Mouse (Mus musculus) forebrain, embryonic 16.5 days (tissue): Measurements from ENCODE around the gene Cdk2ap2. TPM values are rescaled to one million over a fixed set of nuclear protein-coding genes. Genes with fewer than 3 reads are reported as not detected.
"Not testable (repeated sequence)": the region's sequence is repeated elsewhere in the genome, so short reads cannot be mapped to it uniquely, and the experiment has no call there.

Experiments
- ATAC-seq: fragments of 200-750 bp; cut with Nextera tagmentation; 2 replicates; pipeline ENCODE4 v1.8.0; 2017; ENCODE audit warnings: mild to moderate bottlenecking, moderate library complexity
- H3K27ac ChIP-seq: fragments of 300-500 bp; sonication (generic); 2 replicates; pipeline ENCODE4 v1.5.1; 2014; ENCODE audit warnings: low read length, control low read depth
- H3K27me3 ChIP-seq: fragments of 300-500 bp; sonication (generic); replicated peaks from 2 replicates; pipeline ENCODE4 v1.6.1; 2014; ENCODE audit warnings: low read length; ENCODE audit not compliant: control insufficient read depth, insufficient read depth
- H3K36me3 ChIP-seq: fragments of 300-500 bp; sonication (generic); 2 replicates; pipeline ENCODE4 v1.6.1; 2014; ENCODE audit not compliant: control insufficient read depth, insufficient read depth
- H3K4me1 ChIP-seq: fragments of 300-500 bp; sonication (generic); replicated peaks from 2 replicates; pipeline ENCODE4 v1.6.1; 2014; ENCODE audit warnings: low read length; ENCODE audit not compliant: control insufficient read depth, insufficient read depth
- H3K4me2 ChIP-seq: fragments of 300-500 bp; sonication (generic); 2 replicates; pipeline ENCODE4 v1.6.1; 2014; ENCODE audit warnings: mild to moderate bottlenecking, low read length, control low read depth
- H3K4me3 ChIP-seq: fragments of 300-500 bp; sonication (generic); replicated peaks from 2 replicates; pipeline ENCODE4 v1.5.1; 2014; ENCODE audit warnings: mild to moderate bottlenecking, low read length, control low read depth
- H3K9ac ChIP-seq: fragments of 300-500 bp; sonication (generic); replicated peaks from 2 replicates; pipeline ENCODE4 v1.6.1; 2014; ENCODE audit warnings: low read depth, low read length, control low read depth
- H3K9me3 ChIP-seq: fragments of 300-500 bp; sonication (generic); 2 replicates; pipeline ENCODE4 v1.6.1; 2016; ENCODE audit warnings: low read length; ENCODE audit not compliant: control insufficient read depth
- WGBS: fragments of 180-500 bp; shearing (Covaris S2); extraction: QIAGEN DNeasy Blood & Tissue Kit; methylation state at CpG from one replicate; pipeline ENCODE4 v1.1.7; 2014; 5-methylcytosine and 5-hydroxymethylcytosine counted together
- polyA plus RNA-seq: library from polyadenylated mRNA; unstranded; fragments of >200 nt; fragmentation: Nextera tagmentation; extraction: Ambion mirVana; gene quantifications from 2 replicates; pipeline ENCODE4 v1.2.1, GENCODE M21; 2015

The Cdk2ap2 gene
- polyA plus RNA-seq, 1 experiment from 2014 or later = 80.3 TPM

- ATAC-seq = no peak
- H3K9ac ChIP-seq = no peak overlapping the region
- no peaks in the 10 kb centered on the region for H3K36me3 ChIP-seq
- H3K4me3 ChIP-seq = no peak overlapping the region
- no peaks in the 10 kb centered on the region for H3K9me3 ChIP-seq
- WGBS = 63% methylated on average over 15 of the region's 15 CpGs
- no peaks in the 10 kb centered on the region for H3K4me1 ChIP-seq
- no peak overlapping the region for H3K4me2 ChIP-seq
- H3K27me3 ChIP-seq = no peaks in the 10 kb centered on the region
- no peak overlapping the region for H3K27ac ChIP-seq
These were observed 40.9 kb upstream of the Cdk2ap2 start for GRCm38 (mm10) chr19:4055947-4056693.

- Histone ChIP-seq H3K27me3 (no peaks in the 10 kb centered on the region), H3K4me2 (no peak overlapping the region), H3K9me3 (no peaks in the 10 kb centered on the region), H3K36me3 (no peaks in the 10 kb centered on the region), H3K9ac (no peak overlapping the region), H3K4me3 (no peak overlapping the region), H3K27ac (no peak overlapping the region), H3K4me1 (no peaks in the 10 kb centered on the region)
- no peak for ATAC-seq
- WGBS = 41% methylated on average over 4 of the region's 4 CpGs
These were observed 40.3 kb upstream of the Cdk2ap2 start for GRCm38 (mm10) chr19:4056727-4057126.

GRCm38 (mm10) chr19:4057389-4057788 is 39.6 kb upstream of the Cdk2ap2 start:
- no peaks in the 10 kb centered on the region for H3K4me1 ChIP-seq
- no peak overlapping the region for H3K4me2 ChIP-seq
- H3K4me3 ChIP-seq = no peak overlapping the region
- ATAC-seq = no peak
- WGBS = 82% methylated on average over 13 of the region's 13 CpGs
- H3K36me3 ChIP-seq = no peaks in the 10 kb centered on the region
- no peak overlapping the region for H3K27ac ChIP-seq
- no peaks in the 10 kb centered on the region for H3K27me3 ChIP-seq
- no peak overlapping the region for H3K9ac ChIP-seq
- H3K9me3 ChIP-seq = no peaks in the 10 kb centered on the region

- Histone ChIP-seq H3K36me3 (no peaks in the 10 kb centered on the region), H3K4me2 (no peak overlapping the region), H3K9me3 (no peaks in the 10 kb centered on the region), H3K27me3 (no peaks in the 10 kb centered on the region), H3K4me1 (no peaks in the 10 kb centered on the region), H3K4me3 (no peak overlapping the region), H3K9ac (no peak overlapping the region), H3K27ac (no peak overlapping the region)
- no peak for ATAC-seq
- WGBS = 92% methylated on average over 7 of the region's 7 CpGs
These were observed 39.0 kb upstream of the Cdk2ap2 start for GRCm38 (mm10) chr19:4057962-4058361.

- Histone ChIP-seq H3K27me3 (no peaks in the 10 kb centered on the region), H3K9ac (no peak overlapping the region), H3K9me3 (no peaks in the 10 kb centered on the region), H3K27ac (no peak overlapping the region), H3K36me3 (no peaks in the 10 kb centered on the region), H3K4me1 (no peaks in the 10 kb centered on the region), H3K4me3 (no peak overlapping the region), H3K4me2 (no peak overlapping the region)
- 89% methylated on average over 5 of the region's 5 CpGs for WGBS
- ATAC-seq = no peak
These were observed 38.4 kb upstream of the Cdk2ap2 start for GRCm38 (mm10) chr19:4058581-4058980.

GRCm38 (mm10) chr19:4059069-4059740 is 37.8 kb upstream of the Cdk2ap2 start, which contains the start of gene Gstp3:
Gene Gstp3, minus strand, starts transcription at chr19:4059569.
- 78% methylated on average over 15 of the region's 15 CpGs for WGBS
- no peak for ATAC-seq
- H3K27me3 ChIP-seq = no peaks in the 10 kb centered on the region
- H3K4me3 ChIP-seq = no peak within 1 kb of the TSS
- no peaks in the 10 kb centered on the region for H3K9me3 ChIP-seq
- no peak within 1 kb of the TSS for H3K9ac ChIP-seq
- H3K4me2 ChIP-seq = no peak within 1 kb of the TSS
- no peak within 1 kb of the TSS for H3K27ac ChIP-seq
- H3K4me1 ChIP-seq = no peaks in the 10 kb centered on the region
- no peaks in the 10 kb centered on the region for H3K36me3 ChIP-seq

GRCm38 (mm10) chr19:4060044-4060898 is 36.7 kb upstream of the Cdk2ap2 start:
- H3K36me3 ChIP-seq, H3K9ac ChIP-seq, H3K27me3 ChIP-seq, H3K9me3 ChIP-seq, H3K27ac ChIP-seq, H3K4me3 ChIP-seq, H3K4me2 ChIP-seq, H3K4me1 ChIP-seq, ATAC-seq: not testable (repeated sequence)
- WGBS = 89% methylated on average over 8 of the region's 8 CpGs

- H3K27ac ChIP-seq = no peak overlapping the region
- no peaks in the 10 kb centered on the region for H3K4me1 ChIP-seq
- no peaks in the 10 kb centered on the region for H3K36me3 ChIP-seq
- H3K9ac ChIP-seq = no peak overlapping the region
- no peak overlapping the region for H3K4me2 ChIP-seq
- no peaks in the 10 kb centered on the region for H3K27me3 ChIP-seq
- ATAC-seq = no peak
- no peak overlapping the region for H3K4me3 ChIP-seq
- 90% methylated on average over 6 of the region's 6 CpGs for WGBS
- no peaks in the 10 kb centered on the region for H3K9me3 ChIP-seq
These were observed 36.0 kb upstream of the Cdk2ap2 start for GRCm38 (mm10) chr19:4060899-4061465.

- not testable (repeated sequence) for H3K4me1 ChIP-seq, H3K4me2 ChIP-seq, H3K9me3 ChIP-seq, H3K36me3 ChIP-seq, ATAC-seq, H3K9ac ChIP-seq, H3K27ac ChIP-seq, H3K4me3 ChIP-seq, H3K27me3 ChIP-seq
- WGBS = 90% methylated on average over 2 of the region's 4 CpGs
These were observed 33.6 kb upstream of the Cdk2ap2 start for GRCm38 (mm10) chr19:4063357-4063756.
